Mouse (Mus musculus): ENCODE results near the gene Col15a1.

GRCm38 (mm10) chr4:47186514-47186913 is 21.4 kb upstream of the Col15a1 start:
- TF ChIP-seq POLR2A (IDR thresholded peaks at IDR 0.05; ENCODE audit: control insufficient read depth, extremely low read depth, insufficient read depth, low read length, poor library complexity) (no peak), CTCF (IDR thresholded peaks at IDR 0.05; ENCODE audit: borderline replicate concordance, control insufficient read depth, extremely low read depth, insufficient read depth, low read length, poor library complexity) (no peak)
